Mouse (Mus musculus): ENCODE results near the gene Slc39a8.

Slc39a8 gene

GRCm38 (mm10) chr3:135851607-135852006, 26.5 kb downstream of the Slc39a8 start:
- DNase-seq (ENCODE audit: low spot score) = no peak

GRCm38 (mm10) chr3:135853604-135854297, 28.7 kb downstream of the Slc39a8 start:
- no peak for DNase-seq (ENCODE audit: low spot score)

DNA sequence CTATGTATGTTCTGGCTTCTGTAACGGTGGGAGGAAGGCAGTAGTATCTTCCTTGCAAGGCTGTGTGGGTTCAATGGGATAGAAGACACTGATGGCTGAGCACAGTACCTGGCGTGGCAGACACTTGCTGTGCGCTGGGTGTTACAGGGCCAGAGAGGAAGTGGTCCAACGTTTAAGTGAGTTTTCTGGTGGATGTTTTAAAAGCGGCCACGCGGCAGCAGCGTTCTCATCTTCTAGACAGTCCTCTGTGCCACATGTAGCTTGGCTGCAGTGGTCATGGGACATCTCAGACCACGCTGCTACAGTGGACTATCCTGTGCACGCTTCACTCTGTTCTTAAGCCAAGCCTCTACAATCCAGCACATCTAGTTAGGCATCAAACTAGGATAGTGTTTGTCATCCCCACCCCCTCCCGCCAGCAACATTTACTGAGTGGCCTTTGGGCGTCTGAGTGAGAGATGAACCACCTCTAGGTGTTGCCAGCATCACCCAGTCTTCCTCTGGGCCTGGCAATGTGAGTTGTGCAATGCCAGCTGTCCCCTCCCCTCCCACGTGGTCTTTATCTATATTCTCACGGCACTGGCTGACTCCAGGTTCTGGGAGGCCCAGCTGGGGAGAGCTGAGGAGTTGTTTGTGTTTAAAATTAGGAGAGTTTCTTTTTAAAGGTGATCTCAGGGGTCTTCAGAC, 29.4 kb downstream of the Slc39a8 start:
- no peak for DNase-seq (ENCODE audit: low spot score)

DNA sequence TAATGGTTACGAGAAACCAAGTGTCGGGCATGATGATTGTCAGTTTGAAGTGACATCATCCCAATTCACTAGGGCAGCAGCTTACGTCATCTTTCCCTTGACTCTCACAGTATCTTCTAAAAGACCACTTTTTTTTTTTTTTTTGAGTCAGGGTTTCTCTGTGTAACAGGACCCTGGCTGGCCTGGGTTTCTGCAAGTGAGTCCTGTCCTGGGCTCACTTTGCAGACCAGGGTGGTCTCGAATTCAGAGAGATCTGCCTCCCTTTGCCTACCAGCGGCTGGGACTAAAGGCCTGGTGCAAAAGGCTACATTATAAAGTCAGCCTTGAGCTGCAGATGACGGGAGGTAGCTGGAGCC, 29.9 kb downstream of the Slc39a8 start:
- DNase-seq (ENCODE audit: low spot score) = no peak

DNA sequence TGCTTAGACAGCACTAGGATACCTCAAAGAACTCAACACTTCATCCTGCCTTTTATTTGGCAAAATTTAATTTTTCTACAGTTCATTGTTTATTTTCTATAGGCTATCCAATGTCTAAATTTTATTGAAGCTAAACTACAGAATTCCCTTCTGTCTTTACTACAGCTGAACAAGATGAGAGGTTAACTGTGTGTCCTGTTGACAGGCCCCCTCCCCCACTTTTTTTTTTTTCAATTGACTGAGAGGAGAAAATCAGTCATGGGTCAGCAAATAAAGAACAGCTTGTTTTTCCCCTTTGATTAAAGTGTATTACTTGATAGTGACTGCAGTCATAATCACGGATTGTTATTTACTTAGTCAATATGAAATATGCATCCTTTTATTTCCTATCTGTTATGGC, 31.2 kb downstream of the Slc39a8 start:
- no peak for DNase-seq (ENCODE audit: low spot score)

GRCm38 (mm10) chr3:135857134-135857533, 32.1 kb downstream of the Slc39a8 start:
- peak; percentile 47 for DNase-seq (ENCODE audit: low spot score)

- DNase-seq (ENCODE audit: low spot score) = no peak
Observed at GRCm38 (mm10) chr3:135859431-135859830, 34.4 kb downstream of the Slc39a8 start.

DNA sequence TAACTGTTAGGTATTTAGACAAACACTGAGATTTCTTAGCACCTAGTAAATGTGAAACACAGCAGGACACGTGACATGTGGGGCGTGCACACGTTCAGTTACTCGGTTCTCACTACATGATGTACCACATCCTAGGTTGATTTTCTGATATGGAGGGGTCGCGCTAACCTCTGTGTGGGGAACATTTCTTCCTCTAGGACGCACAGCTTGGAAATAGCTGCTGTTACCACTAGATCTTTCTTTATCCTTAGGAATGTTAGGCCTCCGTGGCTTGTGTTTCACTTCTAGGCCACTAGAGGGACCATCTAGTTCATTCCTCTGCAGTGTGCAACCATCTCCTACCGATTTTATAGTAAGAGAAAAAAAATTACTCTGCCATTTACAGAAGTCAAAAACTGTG, 37.7 kb downstream of the Slc39a8 start:
- DNase-seq (ENCODE audit: low spot score) = peak; percentile 72

DNA sequence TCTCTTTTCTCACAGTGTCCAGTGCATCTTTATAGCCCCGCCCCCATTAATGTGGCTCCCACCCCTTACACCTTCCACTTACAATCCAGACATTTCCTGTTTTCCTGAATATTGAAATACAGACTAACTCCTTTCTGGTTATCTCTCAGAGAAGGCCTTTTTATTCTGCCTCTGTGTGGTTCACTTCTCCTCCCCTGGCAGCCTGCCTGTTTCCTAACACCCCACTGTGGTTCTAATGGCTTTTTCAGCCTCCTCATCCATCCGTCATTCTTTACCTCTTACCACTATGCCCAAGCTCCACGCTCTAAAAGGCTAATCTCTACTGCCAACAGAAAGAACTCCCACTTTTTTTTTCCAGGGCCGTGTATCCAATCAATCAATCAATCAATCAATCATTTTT, 44.0 kb downstream of the Slc39a8 start:
- DNase-seq (ENCODE audit: low spot score) = no peak

DNA sequence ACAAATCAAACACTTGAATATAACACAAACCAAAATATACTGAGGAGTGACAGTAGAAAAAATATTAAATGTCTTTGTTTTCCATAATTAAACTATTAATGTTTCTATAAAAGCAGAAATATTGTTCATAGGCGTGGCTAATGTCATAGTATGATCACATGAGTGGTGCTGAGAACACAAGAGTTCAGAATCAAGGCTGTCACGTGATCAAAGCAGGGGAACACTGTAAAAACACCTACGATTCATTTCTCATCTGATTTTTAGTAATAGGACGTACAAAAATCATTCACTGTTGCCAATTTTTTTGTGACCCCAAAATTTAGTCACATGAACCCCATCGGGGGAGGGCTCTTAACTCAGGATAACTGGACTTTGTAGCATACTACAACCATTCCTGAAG, 47.2 kb downstream of the Slc39a8 start:
- DNase-seq (ENCODE audit: low spot score) = no peak

GRCm38 (mm10) chr3:135873596-135873995, 48.5 kb downstream of the Slc39a8 start:
- DNase-seq (ENCODE audit: low spot score) = no peak

DNA sequence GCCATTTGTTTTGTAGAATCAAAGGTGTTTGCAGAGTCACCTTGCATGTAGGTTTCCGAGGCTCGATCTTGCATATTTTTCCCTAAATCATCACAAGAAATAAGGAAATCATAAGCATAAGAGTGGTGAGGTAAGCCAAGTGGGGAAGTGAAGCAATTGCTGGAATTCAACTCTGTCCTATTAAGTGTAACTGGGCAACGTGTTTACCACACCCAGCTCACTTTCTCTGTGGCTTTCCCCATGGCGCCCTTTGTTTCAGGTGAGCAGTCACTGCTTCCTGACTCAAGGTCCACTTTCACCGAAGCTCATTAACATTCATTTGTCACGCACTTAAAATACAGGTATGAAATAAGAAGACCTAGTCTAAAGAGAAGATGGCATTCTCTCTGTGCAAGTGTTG, 53.0 kb downstream of the Slc39a8 start:
- DNase-seq (ENCODE audit: low spot score) = no peak

GRCm38 (mm10) chr3:135885927-135886658, 61.0 kb downstream of the Slc39a8 start:
- DNase-seq (ENCODE audit: low spot score) = no peak

DNA sequence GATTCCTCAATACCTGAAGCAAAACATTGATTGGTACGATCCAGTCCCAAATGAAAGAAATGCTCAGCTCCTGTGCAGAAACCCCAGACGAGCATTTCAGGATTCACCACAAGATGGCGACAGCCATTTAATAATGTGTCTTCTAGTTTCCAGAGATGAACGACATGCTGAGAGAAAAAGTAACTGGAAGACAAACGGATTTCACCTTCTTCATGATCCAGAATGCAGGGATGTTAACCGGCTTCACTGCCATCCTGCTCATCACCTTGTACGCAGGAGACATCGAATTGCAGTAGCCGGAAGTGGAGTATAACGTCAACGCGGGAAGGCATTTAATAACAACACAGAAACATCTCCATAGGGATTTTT, 61.6 kb downstream of the Slc39a8 start:
- DNase-seq (ENCODE audit: low spot score) = peak; percentile 82

GRCm38 (mm10) chr3:135887033-135887855, 62.2 kb downstream of the Slc39a8 start:
- DNase-seq (ENCODE audit: low spot score) = peak; percentile 36

DNA sequence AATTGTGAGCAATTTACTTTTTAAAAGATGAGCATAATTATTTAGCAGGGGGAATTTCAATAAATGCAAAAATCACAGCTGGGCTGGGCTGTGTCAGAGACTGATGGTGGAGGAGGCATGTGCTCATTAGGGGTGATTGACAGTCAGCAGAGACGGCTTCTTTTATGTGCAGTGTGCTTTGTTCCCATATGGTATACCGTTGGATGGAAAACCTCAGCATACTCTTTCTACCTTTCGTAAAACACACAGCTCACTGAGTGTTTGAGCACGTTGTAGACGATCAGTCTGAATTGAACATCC, 62.7 kb downstream of the Slc39a8 start:
- DNase-seq (ENCODE audit: low spot score) = peak; percentile 21

GRCm38 (mm10) chr3:135889401-135889800, 64.3 kb downstream of the Slc39a8 start:
- no peak for DNase-seq (ENCODE audit: low spot score)

- no peak for DNase-seq (ENCODE audit: low spot score)
Observed at GRCm38 (mm10) chr3:135903366-135903765, 78.3 kb downstream of the Slc39a8 start.

- no peak for DNase-seq (ENCODE audit: low spot score)
Observed at GRCm38 (mm10) chr3:135904881-135905280, 79.8 kb downstream of the Slc39a8 start.

DNA sequence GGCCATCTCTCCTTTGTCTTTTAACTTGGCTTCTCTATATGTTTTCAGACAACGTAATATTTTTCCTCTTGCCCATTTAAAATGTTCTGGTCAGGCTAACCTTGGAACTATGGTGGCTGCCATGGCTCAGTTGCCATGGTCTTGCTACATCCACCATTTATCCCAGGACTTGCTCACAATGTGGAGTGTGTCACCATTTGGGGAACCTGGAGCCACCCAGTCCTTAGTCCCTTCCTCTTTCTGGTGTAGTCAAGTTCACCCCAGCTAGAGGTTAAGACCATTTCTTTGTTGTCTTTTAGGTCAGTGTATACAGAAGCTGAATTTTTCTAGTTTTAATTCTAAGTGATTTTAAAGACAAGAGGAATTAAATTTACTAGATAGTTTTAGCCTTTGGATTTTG, 80.7 kb downstream of the Slc39a8 start:
- no peak for DNase-seq (ENCODE audit: low spot score)

DNA sequence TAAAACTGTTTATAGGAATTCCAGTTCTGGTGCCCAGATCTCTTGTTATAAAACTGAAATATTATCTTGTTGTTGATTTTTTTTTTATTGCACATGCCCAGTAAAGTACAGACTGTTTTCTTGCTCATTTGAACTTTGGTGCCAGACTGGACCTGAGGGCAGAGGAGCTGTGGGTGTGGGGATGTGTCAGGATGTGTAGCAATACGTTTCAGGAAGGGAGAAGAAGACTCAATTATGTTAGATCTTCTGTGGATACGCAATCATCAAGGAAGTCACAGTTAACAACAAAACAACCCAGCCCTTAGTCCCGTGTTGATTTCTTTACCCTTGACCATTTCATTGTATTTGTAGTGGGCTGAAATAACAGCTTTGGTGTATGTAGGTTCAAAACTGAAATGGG, 81.9 kb downstream of the Slc39a8 start:
- no peak for DNase-seq (ENCODE audit: low spot score)

GRCm38 (mm10) chr3:135915941-135916340, 90.9 kb downstream of the Slc39a8 start:
- no peak for DNase-seq (ENCODE audit: low spot score)
